Mouse (Mus musculus) R1 (cell line): ENCODE results near the gene 1700102P08Rik.
A peak's percentile ranks its signal among the peaks of the same experiment; 100 is the strongest.

ENCODE experiments used
- DNase-seq: peaks from one replicate; pipeline ENCODE4 v3.0.0-alpha.2; 2018; ENCODE audit warnings: low read depth, low spot score

Gene 1700102P08Rik

DNA sequence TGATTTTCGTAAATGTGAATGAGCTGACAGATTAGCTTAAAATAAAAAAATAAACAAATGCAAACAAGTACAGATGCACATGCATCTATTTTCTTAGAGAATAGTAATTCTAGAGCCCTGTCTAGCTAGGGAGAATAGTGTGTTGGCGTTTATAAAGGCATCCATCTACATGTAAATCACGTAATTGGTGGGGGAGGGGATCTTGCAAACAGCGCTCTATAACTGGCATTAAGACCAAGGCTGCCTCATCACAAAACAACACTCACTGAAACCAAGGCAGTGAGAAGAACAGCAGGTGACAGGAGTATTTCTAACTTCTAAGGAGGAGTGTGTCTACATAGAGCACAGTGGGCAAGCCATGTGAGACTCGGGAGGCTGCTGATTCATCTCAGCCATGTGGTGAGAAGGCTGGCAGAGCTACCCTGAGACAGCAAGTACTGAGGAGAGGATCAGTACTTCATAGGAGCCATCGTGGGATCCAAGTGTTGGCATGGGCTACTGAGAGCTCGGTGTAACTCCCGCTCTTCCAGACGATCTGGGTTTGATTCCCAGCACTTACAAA lies 18.9 kb downstream of the 1700102P08Rik start:
- DNase-seq = no peak

DNA sequence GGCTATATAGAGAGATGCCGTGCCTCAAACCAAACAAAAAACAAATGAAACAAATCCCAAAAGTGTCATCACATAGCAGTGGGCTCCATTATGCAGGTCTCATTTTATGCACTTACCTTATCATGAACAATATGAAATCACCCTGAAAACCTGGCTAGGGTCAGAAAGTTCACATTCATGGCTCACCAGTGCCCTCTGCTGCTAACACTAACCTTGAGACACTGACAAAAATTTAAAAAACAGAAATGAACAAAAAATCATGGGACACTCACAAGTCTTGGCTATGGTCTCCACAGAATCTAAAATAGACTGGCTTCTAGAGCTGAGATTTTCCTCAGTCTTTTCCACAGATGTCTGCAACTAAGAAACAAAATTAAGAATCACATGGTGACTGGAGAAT lies 19.6 kb downstream of the 1700102P08Rik start:
- peak; percentile 25 for DNase-seq

DNA sequence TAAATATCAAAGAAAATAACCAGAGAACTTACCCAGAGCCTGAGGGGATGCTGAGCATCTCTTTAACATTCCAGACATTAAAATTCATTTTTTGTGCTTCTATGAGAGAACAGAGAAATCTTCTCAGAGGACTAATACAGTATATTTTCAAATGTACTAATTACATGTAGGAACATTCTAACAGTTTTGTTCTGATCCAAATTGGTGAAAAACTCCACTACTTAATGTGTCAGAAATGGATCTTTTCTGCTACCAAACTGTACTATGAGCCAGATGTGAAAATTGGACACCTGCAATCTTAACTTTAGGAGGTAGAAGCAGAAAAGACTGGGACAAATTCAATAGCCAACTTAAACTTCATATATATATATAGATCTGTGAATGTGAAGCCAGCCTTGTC lies 35.8 kb downstream of the 1700102P08Rik start, which contains the start of gene Ccdc36:
TSS of gene Ccdc36 (minus strand) at position 101 of the 400 bp plus-strand sequence.
- DNase-seq = no peak

DNA sequence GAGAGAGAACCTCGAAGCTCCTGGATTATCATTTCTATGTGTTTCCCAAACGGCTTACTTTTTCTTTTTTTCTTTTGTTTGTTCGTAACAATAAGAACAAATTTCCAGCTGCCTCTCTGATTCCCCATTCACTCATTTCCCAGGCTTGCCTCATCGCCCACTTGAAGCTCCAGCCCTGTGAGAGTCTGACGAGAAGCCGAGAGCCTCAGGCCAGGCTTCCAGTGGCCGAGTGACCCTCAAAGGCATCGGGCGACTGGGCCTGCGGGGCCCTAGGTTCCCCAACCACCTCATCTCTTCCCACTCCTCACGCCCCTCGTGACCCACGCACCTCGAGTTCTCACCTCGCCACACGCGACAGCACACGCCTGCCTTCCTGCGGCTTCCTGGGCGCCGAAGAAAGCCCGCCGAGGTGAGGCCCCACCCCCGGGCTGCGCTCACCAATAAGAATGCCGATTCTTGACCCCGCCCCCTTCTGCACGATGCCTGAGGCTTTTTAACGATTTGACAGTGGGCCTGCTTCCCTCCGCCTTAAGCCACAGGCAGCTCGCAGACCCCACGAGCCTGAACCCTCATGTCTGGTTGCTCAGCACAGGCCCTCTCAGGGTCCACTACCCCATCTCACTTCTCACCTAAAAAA lies 38.9 kb downstream of the 1700102P08Rik start:
- peak; percentile 87 for DNase-seq

DNA sequence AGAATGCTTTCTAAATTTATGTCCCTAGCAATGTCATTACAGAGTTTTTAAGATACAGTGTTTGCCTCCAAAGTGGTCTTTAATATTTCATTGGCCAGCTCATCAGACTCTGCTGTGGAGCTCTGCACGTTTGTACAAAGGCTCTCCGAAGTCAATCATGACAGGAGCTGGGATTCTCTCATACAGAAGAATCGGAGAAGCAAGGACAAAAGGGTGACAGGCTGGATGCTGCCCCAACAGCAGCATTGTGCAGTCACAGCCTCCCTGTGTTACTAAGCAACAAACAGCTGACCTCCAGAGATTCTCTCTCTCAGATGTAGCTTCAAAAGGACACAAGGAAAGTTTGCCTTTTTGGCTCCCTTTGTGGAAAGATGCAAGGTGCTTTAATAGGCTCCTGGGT lies 43.6 kb downstream of the 1700102P08Rik start, which contains the start of gene BC048562:
TSS of gene BC048562 (plus strand) at position 301 of the 400 bp plus-strand sequence.
- no peak for DNase-seq

DNA sequence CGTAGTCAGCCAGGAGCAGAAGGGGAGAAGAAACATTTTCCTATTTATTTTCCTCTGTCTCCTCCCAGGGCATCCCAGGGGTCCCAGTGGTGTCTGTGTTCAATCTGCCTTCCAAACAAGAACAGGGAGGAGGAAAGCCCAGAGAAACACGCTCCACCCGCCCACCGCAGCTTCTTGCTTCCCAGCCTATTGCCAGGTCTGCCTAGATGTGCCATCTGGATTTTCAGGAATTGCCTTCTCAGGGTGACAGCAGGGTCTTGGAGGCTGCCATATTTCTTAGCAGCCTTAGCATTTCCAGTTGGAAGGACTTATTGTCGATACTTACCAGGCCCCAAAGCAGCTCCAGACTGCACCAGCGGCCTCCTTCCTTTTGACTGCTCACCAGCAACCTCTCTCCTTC lies 46.6 kb downstream of the 1700102P08Rik start:
- DNase-seq = no peak

DNA sequence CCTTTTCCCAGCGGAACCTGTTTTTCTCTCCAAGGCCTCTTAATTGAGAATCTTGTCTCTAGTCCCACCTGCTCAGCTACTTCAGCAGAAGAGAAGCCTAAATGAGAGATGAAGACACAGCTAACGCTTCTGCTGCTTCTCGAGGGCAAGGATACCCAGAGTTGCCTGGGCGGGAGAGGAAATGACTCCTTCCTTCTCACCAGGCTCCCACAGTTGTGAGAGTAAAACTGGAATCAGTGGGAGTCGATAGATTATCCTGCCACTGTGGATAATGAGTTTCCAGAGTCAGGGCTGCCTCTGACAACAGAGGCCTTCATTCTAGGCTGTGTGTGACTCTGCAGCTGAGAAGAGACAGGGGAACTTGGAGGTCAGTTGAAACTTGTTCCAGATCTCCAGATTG lies 47.9 kb downstream of the 1700102P08Rik start:
- no peak for DNase-seq

DNA sequence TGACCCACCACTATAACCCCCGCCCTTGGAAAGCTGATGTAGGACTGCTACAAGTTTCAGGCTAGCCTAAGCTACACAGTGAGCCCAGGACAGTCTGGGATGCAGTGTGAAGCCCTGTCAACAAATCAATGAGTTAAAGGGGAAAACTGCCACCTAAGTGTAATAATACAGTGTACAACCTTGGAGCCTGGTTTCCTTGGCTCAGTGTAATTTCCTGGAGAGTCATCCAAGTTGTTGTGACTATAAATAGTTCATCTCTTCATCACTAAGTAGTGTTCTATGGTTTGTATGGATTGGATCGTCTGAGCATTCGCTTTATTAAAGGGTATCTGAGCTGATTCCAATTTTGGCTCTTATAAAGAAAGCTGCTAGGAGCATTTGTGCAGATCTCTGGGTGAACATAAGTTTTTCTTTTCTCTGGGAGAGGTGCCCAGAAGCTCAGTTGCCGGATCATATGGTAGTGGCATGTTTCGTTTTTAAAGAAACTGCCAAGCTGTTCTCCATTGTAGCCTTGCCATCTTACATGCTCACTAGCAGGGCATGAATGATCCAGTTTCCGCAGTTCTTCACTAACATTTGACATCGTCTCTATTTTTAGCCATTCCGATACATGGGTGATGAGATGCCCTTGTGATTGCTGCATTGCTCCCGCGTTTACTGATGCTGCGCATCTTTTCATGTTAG lies 48.8 kb downstream of the 1700102P08Rik start:
- no peak for DNase-seq

DNA sequence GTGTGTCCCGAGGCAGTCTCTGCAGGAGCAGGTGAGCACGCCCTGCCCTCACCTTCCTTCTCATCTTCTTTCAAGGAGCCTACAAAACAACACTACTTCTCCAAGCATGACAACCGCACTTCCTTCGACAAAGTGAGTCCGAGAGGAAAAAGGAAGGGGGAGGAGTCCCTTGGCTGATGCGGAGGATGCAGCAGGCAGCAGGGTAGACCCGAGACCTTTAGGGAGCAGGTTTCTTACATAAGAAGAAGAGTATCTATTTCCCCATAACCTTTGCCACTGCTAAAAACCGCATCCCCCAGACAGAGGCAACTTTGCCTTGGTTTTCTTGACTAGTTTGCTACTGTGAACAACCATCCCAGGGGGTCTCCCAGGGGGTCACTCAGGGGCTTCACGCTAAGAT lies 52.5 kb downstream of the 1700102P08Rik start:
- DNase-seq = no peak

DNA sequence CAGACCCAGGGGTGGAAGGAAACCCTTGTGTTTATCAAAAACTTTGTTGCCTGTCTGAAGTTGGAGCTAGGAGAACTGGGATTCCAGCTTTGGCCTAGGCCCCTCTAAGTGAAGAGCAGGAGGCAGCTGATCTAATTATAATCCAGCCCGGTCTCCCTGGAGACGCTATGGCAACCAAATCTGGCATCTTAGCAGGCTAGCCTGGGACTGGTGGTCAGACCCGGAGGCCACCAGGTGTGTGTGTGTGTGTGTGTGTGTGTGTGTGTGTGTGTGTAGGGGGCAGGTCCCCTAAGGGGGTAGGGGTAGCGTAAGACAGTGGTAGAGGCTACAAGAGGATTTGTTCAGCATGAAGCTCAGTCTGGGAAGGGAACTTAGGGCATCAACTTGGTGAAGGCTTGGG lies 57.3 kb downstream of the 1700102P08Rik start:
- DNase-seq = peak; percentile 74

DNA sequence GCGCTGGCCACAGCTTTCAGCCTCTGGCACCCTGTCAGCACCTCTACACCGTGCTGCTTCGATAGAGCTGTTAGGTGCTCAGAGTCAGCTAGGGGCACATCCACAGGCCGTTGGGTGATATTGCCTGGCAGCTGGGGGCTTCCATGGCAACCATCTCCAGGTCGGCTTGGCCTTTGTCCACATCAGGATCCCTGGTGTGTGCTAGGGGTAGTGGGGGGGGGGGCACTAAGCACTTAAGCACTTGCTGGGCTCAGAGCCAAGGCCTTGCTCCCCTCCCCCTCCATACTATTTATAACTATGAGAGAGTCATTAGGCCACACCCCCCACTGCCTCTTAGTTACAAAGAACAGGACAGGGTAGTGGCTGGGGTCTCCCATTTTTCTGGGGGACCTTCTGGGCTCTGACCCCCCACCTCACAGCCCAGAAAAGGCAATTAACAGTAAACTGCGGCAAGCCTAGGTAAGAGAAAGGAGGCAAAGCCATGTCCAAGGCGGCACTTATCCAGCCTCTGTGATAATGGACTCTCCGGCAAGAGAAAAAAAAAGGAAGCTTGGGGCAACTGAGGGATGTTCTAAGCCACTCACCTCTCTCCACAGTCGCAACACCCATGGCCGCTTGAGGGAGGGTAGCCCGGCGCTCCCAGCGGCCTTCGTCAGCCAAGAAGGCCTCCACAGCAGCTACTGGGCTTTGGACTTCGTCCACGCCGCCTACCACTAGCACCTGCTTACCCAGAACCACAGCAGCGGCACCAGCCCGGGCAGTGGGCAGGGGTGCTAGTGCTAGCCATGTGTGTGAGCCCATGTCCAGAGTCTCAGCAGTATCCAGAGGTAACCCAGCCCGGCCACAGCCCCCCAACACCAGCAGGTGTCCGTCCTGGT lies 57.9 kb downstream of the 1700102P08Rik start:
- peak; percentile 38 for DNase-seq

DNA sequence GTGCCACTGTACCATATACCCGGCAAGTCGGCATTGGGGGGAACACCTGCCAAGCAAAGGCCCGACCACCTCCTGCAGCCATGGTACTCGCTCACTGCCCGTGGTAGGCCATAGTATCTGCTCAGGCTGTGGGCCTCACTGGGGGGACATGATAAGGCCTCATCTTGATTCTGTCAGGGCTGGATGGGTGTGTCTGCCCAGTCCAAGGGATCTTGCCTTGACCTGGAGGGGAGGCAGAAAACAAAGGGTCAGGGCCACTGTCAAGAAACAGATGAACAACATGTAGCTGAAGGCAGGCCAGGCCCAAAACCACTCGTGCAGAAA lies 58.5 kb downstream of the 1700102P08Rik start:
- DNase-seq = no peak

DNA sequence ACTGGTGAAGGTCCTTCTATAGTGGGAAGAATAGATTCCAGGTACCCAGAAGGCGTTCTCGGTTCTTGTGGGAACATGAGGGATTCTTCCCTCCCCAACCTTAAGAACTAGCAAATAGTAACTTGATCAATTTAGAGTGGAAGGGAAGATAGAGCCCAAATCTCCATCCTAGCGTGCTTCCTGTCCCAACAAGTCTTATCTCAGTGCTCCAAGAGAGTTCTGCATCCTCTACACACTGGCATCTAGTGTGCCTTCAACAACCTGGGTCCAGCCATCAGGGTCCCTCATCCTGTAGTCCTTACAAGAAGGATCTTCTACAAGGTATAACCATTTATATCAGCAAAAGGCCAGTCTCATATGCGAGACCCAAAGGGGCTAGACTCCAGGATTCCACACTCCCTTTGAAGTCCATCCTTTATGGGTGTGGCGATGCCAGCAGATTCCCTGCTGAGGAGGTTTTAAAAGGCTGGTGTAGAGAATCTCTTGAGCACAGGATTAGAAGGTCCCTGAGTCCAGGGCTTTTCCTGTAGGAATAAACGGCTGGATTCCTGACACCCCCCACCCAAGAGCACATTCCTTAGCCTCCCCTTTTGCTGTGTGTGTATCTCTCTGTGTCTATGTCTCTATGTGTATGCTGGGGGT lies 59.0 kb downstream of the 1700102P08Rik start:
- peak; percentile 47 for DNase-seq

DNA sequence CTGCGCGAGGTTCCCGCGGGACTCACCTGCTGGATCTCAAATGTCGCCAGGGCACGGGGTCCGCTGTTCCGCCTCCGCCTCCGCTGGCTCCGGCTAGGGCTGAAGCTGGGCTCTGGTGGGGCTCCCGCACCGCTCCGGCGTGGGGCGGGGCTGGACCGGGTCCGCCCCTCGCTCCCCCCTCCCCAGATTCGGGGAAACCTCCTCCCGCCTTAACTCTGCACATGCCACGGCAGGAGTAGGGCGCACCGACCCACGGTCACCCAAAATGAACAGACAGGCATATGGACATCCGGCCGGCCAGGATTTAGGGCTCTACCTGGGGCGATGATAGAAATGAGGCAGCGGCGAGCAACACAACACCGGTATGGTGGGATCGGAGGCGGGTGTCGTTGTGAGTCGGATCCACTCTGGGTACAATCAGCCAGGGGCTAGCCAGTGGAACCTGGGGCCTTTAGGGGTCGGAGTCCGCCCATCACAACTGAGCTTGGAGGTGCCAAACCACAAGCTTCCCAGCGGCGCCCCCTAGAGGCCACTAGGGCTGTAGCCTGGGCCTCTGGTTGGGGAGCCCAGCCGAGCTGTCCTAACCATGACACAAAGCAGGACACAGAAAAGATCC lies 59.8 kb downstream of the 1700102P08Rik start:
- DNase-seq = peak; percentile 92

DNA sequence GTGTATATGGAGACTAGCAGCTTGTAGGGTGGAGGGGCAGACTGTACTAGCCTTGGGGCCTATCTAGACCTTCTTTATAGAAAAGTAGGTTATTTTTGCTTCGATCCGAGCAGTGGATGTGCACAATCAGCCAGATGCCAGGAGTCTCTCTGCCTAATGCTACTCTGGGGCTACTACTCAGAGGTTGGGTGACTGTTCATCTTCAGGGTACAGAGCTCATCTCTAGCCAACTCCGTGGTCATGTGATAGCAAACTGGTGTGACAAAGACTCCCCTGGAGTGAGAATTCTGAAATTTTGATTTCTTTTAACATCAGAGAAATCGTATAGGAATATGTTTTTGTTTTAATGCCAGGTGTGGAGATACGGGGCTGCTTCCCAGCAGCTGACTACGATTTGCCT lies 60.3 kb downstream of the 1700102P08Rik start:
- DNase-seq = no peak

DNA sequence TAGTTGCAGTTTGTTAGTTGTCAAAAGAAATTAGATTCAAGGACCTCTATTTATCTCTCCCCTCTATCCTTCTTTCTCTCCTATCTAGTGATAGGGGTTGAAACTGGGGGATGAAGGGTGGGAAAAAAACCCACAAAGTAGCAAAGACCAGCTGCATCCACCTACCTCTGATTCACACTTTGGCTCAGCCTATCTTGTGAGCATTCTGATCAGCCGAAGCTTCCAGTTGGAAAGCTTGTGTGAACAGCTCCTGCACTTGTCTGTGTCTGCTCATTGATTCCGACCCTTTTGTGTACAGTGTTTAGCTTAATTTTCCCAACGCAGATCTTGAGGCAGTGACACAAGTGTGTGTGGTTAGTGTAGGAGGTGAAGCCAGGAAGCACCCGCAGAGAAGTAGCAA lies 60.9 kb downstream of the 1700102P08Rik start:
- DNase-seq = no peak

DNA sequence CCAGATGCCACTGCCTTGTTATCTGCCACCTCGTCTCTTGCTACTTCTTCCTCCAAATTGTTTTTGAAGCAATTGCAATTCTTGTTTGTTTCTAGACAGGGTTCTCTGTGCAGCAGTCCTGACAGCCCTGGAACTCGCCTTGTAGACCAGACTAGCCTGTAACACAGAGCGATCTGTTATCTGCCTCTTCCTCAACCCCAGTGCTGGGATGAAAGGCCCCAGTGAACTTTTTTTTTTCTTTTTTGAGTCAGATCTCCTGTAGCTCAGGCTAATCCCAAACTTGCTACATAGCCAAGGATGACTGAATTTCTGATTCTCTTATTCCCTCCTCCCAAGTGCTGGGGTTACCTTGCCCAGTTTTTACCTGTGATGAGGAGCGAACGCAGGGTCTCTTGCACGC lies 61.8 kb downstream of the 1700102P08Rik start:
- DNase-seq = no peak

DNA sequence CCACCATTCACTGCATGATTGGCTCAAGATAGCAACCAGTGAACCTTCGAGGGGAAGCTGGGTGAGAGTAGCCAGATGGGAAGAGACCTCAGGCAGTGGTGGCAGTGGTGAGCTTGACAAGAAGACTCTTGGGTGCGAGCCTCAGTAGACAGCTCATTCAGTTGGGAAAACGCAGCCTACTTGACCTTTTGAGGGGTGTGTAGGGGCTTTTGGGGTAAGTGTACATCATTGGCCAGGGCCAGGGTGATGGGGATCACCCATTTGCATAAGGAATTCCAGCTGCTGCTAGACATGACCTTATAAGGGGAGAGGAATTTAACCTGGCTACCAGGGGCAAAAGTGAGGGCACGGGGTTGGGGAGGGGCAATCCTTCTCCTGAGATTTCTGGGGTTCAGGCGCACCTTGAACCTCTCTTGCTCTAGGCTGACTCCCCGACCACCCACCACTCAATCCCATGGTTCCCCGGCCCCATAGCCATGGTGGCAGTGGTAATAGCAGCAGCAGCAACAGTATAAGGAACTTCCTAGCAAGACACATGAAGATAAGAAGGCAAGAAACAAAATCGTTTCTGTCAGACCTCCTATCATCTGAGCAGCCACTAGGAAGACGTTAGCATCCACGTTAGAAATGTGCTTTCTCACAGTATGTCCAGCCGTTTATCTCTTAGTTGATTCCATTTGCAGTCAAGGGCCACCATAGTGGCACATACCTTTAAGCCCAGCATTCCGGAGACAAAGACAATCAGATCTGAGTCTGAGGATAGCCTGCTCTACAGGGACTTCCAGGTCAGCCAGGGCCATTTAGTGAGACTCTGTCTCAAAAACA lies 63.4 kb downstream of the 1700102P08Rik start:
- DNase-seq = peak; percentile 73

DNA sequence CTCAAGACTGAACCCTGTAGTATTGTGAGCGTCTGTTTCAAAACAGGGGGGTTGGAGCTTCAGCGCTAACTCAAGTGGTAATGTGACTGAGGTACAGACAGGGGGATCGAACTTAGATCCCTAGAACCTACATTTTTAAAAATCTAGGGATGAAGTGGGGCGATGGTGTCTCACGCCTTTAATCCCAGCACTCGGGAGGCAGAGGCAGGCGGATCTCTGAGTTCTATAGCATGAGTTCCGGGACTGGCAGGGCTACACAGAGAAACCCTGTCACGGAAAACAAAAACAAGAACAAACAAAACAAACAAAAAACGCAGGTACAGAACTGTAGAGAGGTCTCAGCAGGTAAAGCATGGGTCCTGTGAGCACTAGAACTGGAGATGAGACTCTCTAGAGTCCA lies 64.3 kb downstream of the 1700102P08Rik start:
- no peak for DNase-seq

DNA sequence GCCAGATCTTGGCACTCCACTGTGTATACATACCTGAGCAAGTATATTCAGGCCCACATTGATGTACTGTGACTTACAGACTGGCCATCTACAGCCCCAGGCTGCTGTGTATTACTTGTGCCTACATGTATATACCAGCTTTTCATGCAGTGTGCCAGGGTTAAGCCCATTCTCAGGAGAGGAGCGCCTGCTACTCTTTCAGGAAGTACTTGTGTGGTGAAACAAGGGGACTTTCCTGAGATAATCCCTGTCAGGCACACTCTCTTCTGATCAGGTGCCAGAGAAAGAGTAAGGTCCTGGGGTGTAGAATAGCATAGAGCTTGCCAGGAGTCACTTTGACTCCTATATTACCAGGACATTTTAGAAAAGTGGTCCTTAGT lies 67.3 kb downstream of the 1700102P08Rik start:
- no peak for DNase-seq
